Mouse (Mus musculus): ENCODE measurements around the gene Ostf1. TPM values are rescaled to one million over a fixed set of nuclear protein-coding genes. Genes with fewer than 3 reads are reported as not detected.
A peak's percentile ranks its signal among the peaks of the same experiment; 100 is the strongest.

The Ostf1 gene
- polyA plus RNA-seq, 1 experiment from 2014 or later = 36.2 TPM

GRCm38 (mm10) chr19:18584621-18585020 is 47.0 kb downstream of the Ostf1 start:
- H3K4me1 ChIP-seq (replicated peaks) = peaks cover 16% of the 10 kb centered on the region
- no peaks in the 10 kb centered on the region for H3K27me3 ChIP-seq
- H3K4me2 ChIP-seq = no peak overlapping the region
- H3K9me3 ChIP-seq = no peaks in the 10 kb centered on the region
- no peak for ATAC-seq (ENCODE audit: insufficient number of reproducible peaks, insufficient read depth, low FRiP score, low TSS enrichment, low read depth)
- 93% methylated on average over 7 of the region's 7 CpGs for WGBS
- no peak overlapping the region for H3K4me3 ChIP-seq (replicated peaks)
- peaks cover 4% of the 10 kb centered on the region; the same call in 1 of the 2 replicates for H3K36me3 ChIP-seq
- no peak overlapping the region for H3K9ac ChIP-seq (replicated peaks)
- H3K27ac ChIP-seq = no peak overlapping the region

GRCm38 (mm10) chr19:18583706-18584105 is 47.9 kb downstream of the Ostf1 start:
- Histone ChIP-seq H3K27me3 (no peaks in the 10 kb centered on the region), H3K36me3 (peaks cover 4% of the 10 kb centered on the region; the same call in 1 of the 2 replicates), H3K4me1 (replicated peaks) (peaks cover 19% of the 10 kb centered on the region), H3K9me3 (no peaks in the 10 kb centered on the region), H3K27ac (no peak overlapping the region), H3K4me2 (no peak overlapping the region), H3K4me3 (replicated peaks) (no peak overlapping the region), H3K9ac (replicated peaks) (no peak overlapping the region)
- WGBS = 85% methylated on average over 4 of the region's 4 CpGs
- no peak for ATAC-seq (ENCODE audit: insufficient number of reproducible peaks, insufficient read depth, low FRiP score, low TSS enrichment, low read depth)

- no peak overlapping the region for H3K27ac ChIP-seq
- H3K4me3 ChIP-seq (replicated peaks) = no peak overlapping the region
- 84% methylated on average over 6 of the region's 6 CpGs for WGBS
- no peak for ATAC-seq (ENCODE audit: insufficient number of reproducible peaks, insufficient read depth, low FRiP score, low TSS enrichment, low read depth)
- peaks cover 27% of the 10 kb centered on the region for H3K4me1 ChIP-seq (replicated peaks)
- peaks cover 4% of the 10 kb centered on the region; the same call in 1 of the 2 replicates for H3K36me3 ChIP-seq
- H3K9ac ChIP-seq (replicated peaks) = no peak overlapping the region
- H3K9me3 ChIP-seq = no peaks in the 10 kb centered on the region
- no peaks in the 10 kb centered on the region for H3K27me3 ChIP-seq
- H3K4me2 ChIP-seq = no peak overlapping the region
Observed at GRCm38 (mm10) chr19:18582887-18583286, 48.7 kb downstream of the Ostf1 start.

- Histone ChIP-seq H3K4me1 (replicated peaks) (peaks cover 29% of the 10 kb centered on the region), H3K9ac (replicated peaks) (no peak overlapping the region), H3K36me3 (peaks cover 4% of the 10 kb centered on the region; the same call in 1 of the 2 replicates), H3K4me3 (replicated peaks) (no peak overlapping the region), H3K9me3 (no peaks in the 10 kb centered on the region), H3K27ac (no peak overlapping the region), H3K4me2 (no peak overlapping the region), H3K27me3 (no peaks in the 10 kb centered on the region)
- no peak for ATAC-seq (ENCODE audit: insufficient number of reproducible peaks, insufficient read depth, low FRiP score, low TSS enrichment, low read depth)
- 89% methylated on average over 9 of the region's 9 CpGs for whole genome bisulfite sequencing
Observed at GRCm38 (mm10) chr19:18582226-18582625, 49.4 kb downstream of the Ostf1 start.

GRCm38 (mm10) chr19:18581046-18581445 is 50.6 kb downstream of the Ostf1 start:
- Histone ChIP-seq H3K36me3 (peaks cover 4% of the 10 kb centered on the region; the same call in 1 of the 2 replicates), H3K9ac (replicated peaks) (no peak overlapping the region), H3K9me3 (no peaks in the 10 kb centered on the region), H3K4me1 (replicated peaks) (peaks cover 19% of the 10 kb centered on the region), H3K27me3 (no peaks in the 10 kb centered on the region), H3K4me3 (replicated peaks) (no peak overlapping the region), H3K4me2 (no peak overlapping the region), H3K27ac (no peak overlapping the region)
- no peak for ATAC-seq (ENCODE audit: insufficient number of reproducible peaks, insufficient read depth, low FRiP score, low TSS enrichment, low read depth)
- 94% methylated on average over 16 of the region's 16 CpGs for WGBS

- Histone ChIP-seq H3K9me3 (no peaks in the 10 kb centered on the region), H3K36me3 (peaks cover 4% of the 10 kb centered on the region; the same call in 1 of the 2 replicates), H3K27me3 (no peaks in the 10 kb centered on the region), H3K9ac (replicated peaks) (no peak overlapping the region), H3K27ac (no peak overlapping the region), H3K4me2 (0 out of 2 replicates have a peak overlapping the region, but pooled peaks have one; percentile 29), H3K4me3 (replicated peaks) (no peak overlapping the region), H3K4me1 (replicated peaks) (peaks cover 13% of the 10 kb centered on the region)
- no peak for ATAC-seq (ENCODE audit: insufficient number of reproducible peaks, insufficient read depth, low FRiP score, low TSS enrichment, low read depth)
- 72% methylated on average over 1 of the region's 1 CpGs for WGBS
Observed at GRCm38 (mm10) chr19:18579012-18579358, 52.6 kb downstream of the Ostf1 start.

- ATAC-seq (ENCODE audit: insufficient number of reproducible peaks, insufficient read depth, low FRiP score, low TSS enrichment, low read depth) = no peak
- Histone ChIP-seq H3K9me3 (no peaks in the 10 kb centered on the region), H3K4me1 (replicated peaks) (peaks cover 13% of the 10 kb centered on the region), H3K27ac (no peak overlapping the region), H3K36me3 (peaks cover 4% of the 10 kb centered on the region; the same call in 1 of the 2 replicates), H3K27me3 (no peaks in the 10 kb centered on the region), H3K4me3 (replicated peaks) (no peak overlapping the region), H3K4me2 (peak overlapping the region; percentile 29), H3K9ac (replicated peaks) (no peak overlapping the region)
- WGBS = 37% methylated on average over 17 of the region's 17 CpGs
Observed at GRCm38 (mm10) chr19:18578216-18579011, 53.2 kb downstream of the Ostf1 start.

GRCm38 (mm10) chr19:18577348-18577747 is 54.3 kb downstream of the Ostf1 start:
- Histone ChIP-seq H3K4me3 (replicated peaks) (no peak overlapping the region), H3K27ac (no peak overlapping the region), H3K9me3 (no peaks in the 10 kb centered on the region), H3K36me3 (peaks cover 4% of the 10 kb centered on the region; the same call in 1 of the 2 replicates), H3K4me1 (replicated peaks) (peaks cover 13% of the 10 kb centered on the region), H3K4me2 (no peak overlapping the region), H3K9ac (replicated peaks) (no peak overlapping the region), H3K27me3 (no peaks in the 10 kb centered on the region)
- ATAC-seq (ENCODE audit: insufficient number of reproducible peaks, insufficient read depth, low FRiP score, low TSS enrichment, low read depth) = no peak
- 77% methylated on average over 5 of the region's 5 CpGs for WGBS

- 89% methylated on average over 3 of the region's 3 CpGs for WGBS
Observed at GRCm38 (mm10) chr19:18575891-18576290, 55.7 kb downstream of the Ostf1 start.

GRCm38 (mm10) chr19:18573907-18574306 is 57.7 kb downstream of the Ostf1 start:
- no peak overlapping the region for H3K4me2 ChIP-seq
- ATAC-seq (ENCODE audit: insufficient number of reproducible peaks, insufficient read depth, low FRiP score, low TSS enrichment, low read depth) = no peak
- no peak overlapping the region for H3K27ac ChIP-seq
- H3K9me3 ChIP-seq = no peaks in the 10 kb centered on the region
- H3K4me3 ChIP-seq (replicated peaks) = no peak overlapping the region
- peaks cover 12% of the 10 kb centered on the region for H3K4me1 ChIP-seq (replicated peaks)
- no peak overlapping the region for H3K9ac ChIP-seq (replicated peaks)
- H3K36me3 ChIP-seq = no peaks in the 10 kb centered on the region
- H3K27me3 ChIP-seq = no peaks in the 10 kb centered on the region
- WGBS = 78% methylated on average over 5 of the region's 5 CpGs

More at GRCm38 (mm10) chr19:18575891-18576290, 55.7 kb downstream of the Ostf1 start:
- Histone ChIP-seq H3K4me1 (replicated peaks) (peaks cover 13% of the 10 kb centered on the region), H3K27ac (no peak overlapping the region), H3K27me3 (no peaks in the 10 kb centered on the region), H3K9ac (replicated peaks) (no peak overlapping the region), H3K4me3 (replicated peaks) (no peak overlapping the region), H3K36me3 (peaks cover under 1% of the 10 kb centered on the region; the same call in 1 of the 2 replicates), H3K9me3 (no peaks in the 10 kb centered on the region), H3K4me2 (no peak overlapping the region)
- no peak for ATAC-seq (ENCODE audit: insufficient number of reproducible peaks, insufficient read depth, low FRiP score, low TSS enrichment, low read depth)

- Histone ChIP-seq H3K9me3 (no peaks in the 10 kb centered on the region), H3K4me1 (replicated peaks) (peaks cover 7% of the 10 kb centered on the region), H3K27ac (no peak overlapping the region), H3K27me3 (no peaks in the 10 kb centered on the region), H3K9ac (replicated peaks) (no peak overlapping the region), H3K4me2 (no peak overlapping the region), H3K4me3 (replicated peaks) (no peak overlapping the region), H3K36me3 (no peaks in the 10 kb centered on the region)
- ATAC-seq (ENCODE audit: insufficient number of reproducible peaks, insufficient read depth, low FRiP score, low TSS enrichment, low read depth) = no peak
- 78% methylated on average over 3 of the region's 3 CpGs for WGBS
Observed at GRCm38 (mm10) chr19:18573443-18573842, 58.2 kb downstream of the Ostf1 start.
